Mouse (Mus musculus) embryonic facial prominence, embryonic 11.5 days (tissue): Measurements from ENCODE around the gene Brms1l. TPM values are rescaled to one million over a fixed set of nuclear protein-coding genes. Genes with fewer than 3 reads are reported as not detected.

ENCODE experiments used
- ATAC-seq: fragments of 200-750 bp; cut with Nextera tagmentation; replicated peaks from 2 replicates; pipeline ENCODE4 v1.8.0; 2017; ENCODE audit warnings: low read depth; ENCODE audit not compliant: insufficient number of reproducible peaks, low FRiP score, low TSS enrichment
- DNase-seq: peaks from one replicate; pipeline ENCODE4 v3.0.0-alpha.2; 2015; ENCODE audit warnings: low spot score
- H3K27ac ChIP-seq: fragments of 300-500 bp; sonication (generic); replicated peaks from 2 replicates; pipeline ENCODE4 v1.5.1; 2014; ENCODE audit warnings: mild to moderate bottlenecking, low read depth, low read length, control low read depth
- H3K27me3 ChIP-seq: fragments of 300-500 bp; sonication (generic); 2 replicates; pipeline ENCODE4 v1.6.1; 2014; ENCODE audit warnings: mild to moderate bottlenecking, low read length, moderate library complexity, mixed read lengths; ENCODE audit not compliant: control insufficient read depth, insufficient read depth
- H3K36me3 ChIP-seq: fragments of 300-500 bp; sonication (generic); replicated peaks from 2 replicates; pipeline ENCODE4 v1.6.1; 2014; ENCODE audit warnings: low read depth, mild to moderate bottlenecking, low read length, moderate library complexity, mixed read lengths; ENCODE audit not compliant: control insufficient read depth, insufficient read depth
- H3K4me1 ChIP-seq: fragments of 300-500 bp; sonication (generic); 2 replicates; pipeline ENCODE4 v1.6.1; 2014; ENCODE audit warnings: low read length, mixed read lengths; ENCODE audit not compliant: control insufficient read depth, insufficient read depth
- H3K4me2 ChIP-seq: fragments of 300-500 bp; sonication (generic); 2 replicates; pipeline ENCODE4 v1.6.1; 2014; ENCODE audit warnings: low read depth, mild to moderate bottlenecking, control low read depth, low read length, moderate library complexity
- H3K4me3 ChIP-seq: fragments of 300-500 bp; sonication (generic); 2 replicates; pipeline ENCODE4 v1.5.1; 2014; ENCODE audit warnings: low read depth, low read length, control low read depth
- H3K9ac ChIP-seq: fragments of 300-500 bp; sonication (generic); replicated peaks from 2 replicates; pipeline ENCODE4 v1.6.1; 2014; ENCODE audit warnings: mild to moderate bottlenecking, control low read depth, low read length
- H3K9me3 ChIP-seq: fragments of 300-500 bp; sonication (generic); replicated peaks from 2 replicates; pipeline ENCODE4 v1.6.1; 2016; ENCODE audit warnings: mild to moderate bottlenecking, low read length, inconsistent platforms, mixed read lengths; ENCODE audit not compliant: control insufficient read depth
- WGBS: fragments of 180-500 bp; shearing (Covaris S2); extraction: QIAGEN DNeasy Blood & Tissue Kit; methylation state at CpG from one replicate; pipeline ENCODE4 v1.1.7; 2014; 5-methylcytosine and 5-hydroxymethylcytosine counted together
- polyA plus RNA-seq: library from polyadenylated mRNA; unstranded; fragments of >200 nt; fragmentation: Nextera tagmentation; extraction: Ambion mirVana; gene quantifications from 2 replicates; pipeline ENCODE4 v1.2.1, GENCODE M21; 2014

Gene Brms1l
- polyA plus RNA-seq, 1 experiment from 2014 or later = 42.9 TPM

DNA sequence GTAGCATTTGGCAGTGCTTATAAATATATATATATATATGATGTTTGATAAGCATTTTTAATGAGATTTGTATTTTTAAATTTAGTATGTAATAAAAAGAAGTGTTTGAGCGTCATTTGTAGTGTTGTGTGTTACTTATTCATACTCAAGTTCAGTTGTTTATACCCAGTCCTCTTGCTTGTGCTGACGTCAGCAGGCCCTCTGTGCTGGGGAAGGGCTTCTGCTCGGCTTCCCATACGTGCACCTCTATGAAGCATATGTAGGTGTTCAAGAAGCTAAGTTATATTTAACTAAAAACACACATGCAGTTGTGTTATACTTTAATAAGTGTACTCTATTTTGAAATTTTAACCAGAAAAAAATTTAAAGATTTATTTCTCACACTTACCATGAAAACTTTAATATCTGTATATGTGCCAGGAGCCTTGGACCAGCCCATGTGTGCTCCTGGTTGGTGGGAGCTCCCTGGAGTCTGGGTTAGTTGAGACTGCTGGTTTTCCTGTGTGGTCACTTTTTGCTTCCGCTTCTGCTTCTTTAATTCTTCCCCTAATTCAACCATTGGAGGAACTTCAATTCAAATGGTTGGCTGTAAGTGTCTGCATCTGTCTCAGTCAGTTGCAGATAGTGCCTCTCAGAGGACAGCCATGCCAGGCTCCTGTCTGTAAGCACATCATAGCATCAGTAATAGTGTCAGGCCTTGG lies 33.6 kb downstream of the Brms1l start:
- no peaks in the 10 kb centered on the region for H3K27me3 ChIP-seq
- H3K36me3 ChIP-seq = no peaks in the 10 kb centered on the region; the same call in none of the 2 replicates
- ATAC-seq = no peak
- no peak overlapping the region for H3K9ac ChIP-seq
- H3K4me2 ChIP-seq = no peak overlapping the region
- 91% methylated on average over 5 of the region's 5 CpGs for WGBS
- H3K27ac ChIP-seq = no peak overlapping the region
- no peak for DNase-seq
- H3K4me1 ChIP-seq = no peaks in the 10 kb centered on the region
- no peak overlapping the region for H3K4me3 ChIP-seq
- H3K9me3 ChIP-seq = no peaks in the 10 kb centered on the region

DNA sequence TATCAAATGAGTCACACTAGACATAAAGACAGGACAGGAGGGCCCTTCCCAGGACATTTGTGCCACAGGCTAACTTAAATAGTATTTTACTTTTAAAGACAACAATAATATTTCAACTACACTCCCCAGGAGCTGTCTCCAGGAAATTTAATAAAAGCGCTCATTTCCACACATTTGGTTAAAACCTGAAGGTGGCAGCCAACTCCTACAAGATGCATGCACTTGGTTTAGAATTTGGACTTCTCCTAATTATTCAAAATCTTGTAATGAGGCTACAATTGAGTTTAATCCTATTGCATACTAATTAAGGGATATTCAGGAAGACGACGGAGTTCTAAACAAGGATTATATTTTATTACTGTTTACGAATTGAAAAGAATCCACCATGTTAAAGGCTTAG lies 49.3 kb downstream of the Brms1l start:
- WGBS = 68% methylated on average over 4 of the region's 4 CpGs

DNA sequence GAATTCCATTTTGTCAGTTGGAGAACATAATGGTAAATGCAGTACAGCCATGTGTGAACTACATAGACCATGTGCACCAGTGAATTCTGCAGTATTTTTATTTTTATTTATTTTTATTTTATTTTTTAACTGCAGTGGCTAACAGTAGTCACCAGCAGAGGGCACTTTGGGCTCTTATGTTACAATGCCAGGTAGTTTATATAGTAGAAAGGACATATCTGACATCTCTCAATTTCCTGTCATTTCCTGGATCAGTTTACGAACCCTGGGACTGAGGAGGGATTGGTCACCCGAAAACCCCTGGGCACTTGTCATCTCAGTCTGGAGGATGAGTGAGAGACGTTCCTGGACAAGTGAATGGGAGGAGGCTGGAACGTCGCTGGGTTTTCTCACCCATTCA lies 52.4 kb downstream of the Brms1l start:
- no peak overlapping the region for H3K9ac ChIP-seq
- H3K4me1 ChIP-seq = no peaks in the 10 kb centered on the region
- no peak overlapping the region for H3K27ac ChIP-seq
- WGBS = 20% methylated on average over 5 of the region's 5 CpGs
- H3K4me3 ChIP-seq = no peak overlapping the region
- ATAC-seq (no peak), DNase-seq (peak; percentile 64)
- no peaks in the 10 kb centered on the region for H3K36me3 ChIP-seq
- no peaks in the 10 kb centered on the region for H3K27me3 ChIP-seq
- no peak overlapping the region for H3K4me2 ChIP-seq
- no peaks in the 10 kb centered on the region for H3K9me3 ChIP-seq

More for the DNA sequence above, 49.3 kb downstream of the Brms1l start:
- Histone ChIP-seq H3K9ac (no peak overlapping the region), H3K36me3 (no peaks in the 10 kb centered on the region), H3K27ac (no peak overlapping the region), H3K4me1 (no peaks in the 10 kb centered on the region), H3K9me3 (no peaks in the 10 kb centered on the region), H3K4me3 (no peak overlapping the region), H3K27me3 (no peaks in the 10 kb centered on the region), H3K4me2 (no peak overlapping the region)
- DNase-seq = peak; percentile 9
- ATAC-seq = no peak

DNA sequence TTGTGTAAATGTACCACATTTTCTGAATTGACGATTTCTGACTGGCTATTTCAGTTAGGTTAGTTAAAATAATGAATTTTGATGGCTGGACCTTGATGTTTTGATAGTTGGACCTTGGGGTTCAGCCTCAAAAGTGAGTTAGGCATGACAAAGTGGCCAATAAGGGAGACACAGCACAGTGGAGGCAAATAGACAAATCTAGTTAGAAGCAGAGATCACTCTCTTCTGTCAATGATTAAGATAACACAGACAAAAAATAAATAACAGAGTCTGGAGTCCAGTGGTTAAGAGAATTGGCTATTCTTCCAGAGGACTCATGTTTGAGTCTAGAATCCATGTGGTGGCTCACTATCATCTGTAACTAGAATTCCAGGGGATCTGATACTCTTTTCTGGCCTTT lies 68.7 kb downstream of the Brms1l start:
- no peak overlapping the region for H3K9ac ChIP-seq
- WGBS = 71% methylated on average over 1 of the region's 1 CpGs
- H3K27me3 ChIP-seq = no peaks in the 10 kb centered on the region
- DNase-seq = no peak
- H3K4me1 ChIP-seq = no peaks in the 10 kb centered on the region
- H3K27ac ChIP-seq = no peak overlapping the region
- H3K36me3 ChIP-seq = no peaks in the 10 kb centered on the region
- ATAC-seq = no peak
- no peak overlapping the region for H3K4me2 ChIP-seq
- no peaks in the 10 kb centered on the region for H3K9me3 ChIP-seq
- H3K4me3 ChIP-seq = no peak overlapping the region

DNA sequence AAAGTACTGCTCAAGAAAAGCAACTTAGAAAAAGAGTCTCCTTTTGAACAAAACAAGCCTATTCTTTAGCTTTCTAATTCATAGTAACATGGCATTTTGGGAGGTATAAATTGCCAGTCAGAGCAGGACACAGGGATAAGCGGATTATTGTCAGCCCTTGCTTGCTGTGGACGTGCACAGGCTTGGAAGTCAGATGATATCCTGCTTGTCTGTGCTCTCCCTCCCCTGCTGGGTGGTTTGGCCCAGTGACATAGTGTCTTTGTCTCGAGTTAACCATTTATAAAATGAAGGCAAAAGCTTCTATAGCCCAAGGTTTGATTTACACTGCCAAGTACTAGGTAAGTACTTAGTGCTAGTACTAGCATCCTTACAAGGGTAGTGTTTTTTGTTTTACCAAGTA lies 76.0 kb downstream of the Brms1l start:
- ATAC-seq = no peak
- Histone ChIP-seq H3K4me2 (no peak overlapping the region), H3K27ac (no peak overlapping the region), H3K27me3 (no peaks in the 10 kb centered on the region), H3K9ac (no peak overlapping the region), H3K9me3 (no peaks in the 10 kb centered on the region), H3K4me3 (no peak overlapping the region), H3K36me3 (no peaks in the 10 kb centered on the region), H3K4me1 (no peaks in the 10 kb centered on the region)
- 29% methylated on average over 3 of the region's 3 CpGs for WGBS
- no peak for DNase-seq

DNA sequence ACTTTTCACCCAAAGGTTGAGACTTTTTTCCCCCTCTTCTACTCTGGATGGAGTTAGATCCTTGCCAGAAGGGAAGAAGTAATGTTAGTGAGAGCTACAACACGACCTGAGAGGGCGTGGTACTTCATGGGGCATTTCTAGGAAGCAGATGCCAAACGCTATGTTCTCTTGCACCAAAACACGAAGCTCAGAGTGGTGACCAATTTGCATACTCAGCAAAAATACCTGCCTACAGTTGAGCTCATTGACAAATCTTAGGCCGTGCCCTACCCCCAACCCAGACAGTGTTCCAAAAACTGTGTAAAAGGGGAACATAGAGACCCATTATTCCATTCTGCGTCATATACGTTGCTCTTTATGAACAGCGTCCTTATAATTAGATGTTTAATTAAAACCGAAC lies 77.1 kb downstream of the Brms1l start:
- H3K4me1 ChIP-seq = no peaks in the 10 kb centered on the region
- no peaks in the 10 kb centered on the region for H3K27me3 ChIP-seq
- DNase-seq (no peak), ATAC-seq (no peak)
- no peak overlapping the region for H3K4me3 ChIP-seq
- H3K36me3 ChIP-seq = no peaks in the 10 kb centered on the region
- H3K9me3 ChIP-seq = no peaks in the 10 kb centered on the region
- H3K27ac ChIP-seq = no peak overlapping the region
- no peak overlapping the region for H3K4me2 ChIP-seq
- WGBS = 72% methylated on average over 9 of the region's 9 CpGs
- no peak overlapping the region for H3K9ac ChIP-seq

DNA sequence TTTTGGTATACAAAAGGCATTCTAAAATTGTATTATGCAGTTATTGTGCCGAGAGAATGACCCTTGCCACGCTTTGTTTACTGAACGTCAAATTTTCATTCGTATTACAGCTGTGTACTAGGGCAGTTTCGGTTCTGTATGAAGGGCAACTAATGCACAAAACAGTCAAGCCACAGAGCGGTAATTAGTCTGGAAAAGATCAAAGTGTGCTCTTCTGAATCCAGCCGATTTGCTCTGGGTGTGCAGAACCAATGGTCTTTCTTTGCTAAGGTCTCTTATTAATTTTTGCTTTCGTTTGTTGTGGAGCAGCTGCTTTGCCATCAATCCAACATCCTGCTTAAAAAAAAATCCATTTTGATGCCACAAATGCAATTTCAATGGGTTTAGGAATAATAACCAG lies 80.1 kb downstream of the Brms1l start:
- 65% methylated on average over 8 of the region's 8 CpGs for WGBS

DNA sequence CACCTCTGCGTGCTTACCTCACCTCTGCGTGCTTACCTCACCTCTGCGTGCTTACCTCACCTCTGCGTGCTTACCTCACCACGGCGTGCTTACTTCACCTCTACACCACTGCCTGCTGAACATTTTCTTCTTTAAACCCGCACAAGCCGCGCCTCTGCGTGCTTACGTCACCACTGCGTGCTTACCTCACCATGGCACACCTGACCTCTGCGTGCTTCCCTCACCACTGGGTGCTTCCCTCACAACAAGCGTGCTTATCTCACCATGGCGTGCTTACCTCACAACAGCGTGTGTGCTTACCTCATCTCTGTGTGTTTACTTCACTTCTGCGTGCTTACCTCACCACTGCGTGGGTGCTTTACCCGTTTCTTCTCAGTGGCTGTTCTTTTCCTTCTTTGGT lies 80.9 kb downstream of the Brms1l start:
- ATAC-seq (no peak), DNase-seq (no peak)
- Histone ChIP-seq H3K36me3 (no peaks in the 10 kb centered on the region), H3K4me2 (no peak overlapping the region), H3K4me3 (no peak overlapping the region), H3K9ac (no peak overlapping the region), H3K9me3 (no peaks in the 10 kb centered on the region), H3K4me1 (no peaks in the 10 kb centered on the region), H3K27ac (no peak overlapping the region), H3K27me3 (no peaks in the 10 kb centered on the region)
- WGBS = 93% methylated on average over 19 of the region's 19 CpGs

More for the DNA sequence above, 80.1 kb downstream of the Brms1l start:
- H3K4me2 ChIP-seq = no peak overlapping the region
- H3K4me1 ChIP-seq = no peaks in the 10 kb centered on the region
- DNase-seq (no peak), ATAC-seq (no peak)
- no peaks in the 10 kb centered on the region for H3K36me3 ChIP-seq
- no peaks in the 10 kb centered on the region for H3K9me3 ChIP-seq
- no peak overlapping the region for H3K27ac ChIP-seq
- H3K9ac ChIP-seq = no peak overlapping the region
- no peaks in the 10 kb centered on the region for H3K27me3 ChIP-seq
- no peak overlapping the region for H3K4me3 ChIP-seq
